Mouse (Mus musculus) megakaryocyte, embryonic 14.5 days (primary cell): ENCODE measurements around the gene Prkacb. TPM values are rescaled to one million over a fixed set of nuclear protein-coding genes. Genes with fewer than 3 reads are reported as not detected.
A peak's percentile ranks its signal among the peaks of the same experiment; 100 is the strongest.

Source experiments
- H3K27me3 ChIP-seq: replicated peaks from 2 replicates; pipeline ENCODE3; 2012; ENCODE audit warnings: inconsistent platforms
- H3K36me3 ChIP-seq: replicated peaks from 2 replicates; pipeline ENCODE3; 2012; ENCODE audit warnings: low read length, inconsistent platforms, mixed read lengths
- H3K4me1 ChIP-seq: 2 replicates; pipeline ENCODE4 v1.6.1; 2012; ENCODE audit warnings: inconsistent platforms
- H3K4me3 ChIP-seq: replicated peaks from 2 replicates; pipeline ENCODE3; 2012; ENCODE audit warnings: moderate library complexity, mild to moderate bottlenecking, inconsistent platforms
- H3K9me3 ChIP-seq: 2 replicates; pipeline ENCODE4 v1.6.1; 2012; ENCODE audit warnings: inconsistent platforms
- FLI1 ChIP-seq: IDR thresholded peaks from 2 replicates; pipeline ENCODE4 v1.6.1; 2012; ENCODE audit warnings: low read length, inconsistent platforms, mixed read lengths
- GATA1 ChIP-seq: IDR thresholded peaks from 3 replicates; pipeline ENCODE4 v1.6.1; 2012; ENCODE audit warnings: mixed read lengths, low read length, inconsistent platforms, borderline replicate concordance
- polyA plus RNA-seq: library from polyadenylated mRNA; stranded (reverse); fragments of >175 nt; gene quantifications from 2 replicates; pipeline ENCODE4 v1.2.3, GENCODE M21; 2012; ENCODE audit warnings: low replicate concordance; ENCODE audit not compliant: insufficient read depth

The Prkacb gene
- polyA plus RNA-seq, 1 experiment = 5.7 TPM

- Histone ChIP-seq H3K27me3 (peaks cover 2% of the 10 kb centered on the region), H3K4me3 (no peak overlapping the region), H3K36me3 (no peaks in the 10 kb centered on the region), H3K4me1 (no peaks in the 10 kb centered on the region), H3K9me3 (no peaks in the 10 kb centered on the region)
- TF ChIP-seq FLI1 (no peak), GATA1 (no peak)
Observed at GRCm38 (mm10) chr3:146842766-146843165, 30.0 kb upstream of the Prkacb start.

GRCm38 (mm10) chr3:146820718-146821117 is 7.9 kb upstream of the Prkacb start:
- H3K27me3 ChIP-seq = peaks cover 2% of the 10 kb centered on the region

GRCm38 (mm10) chr3:146813624-146814023 is 834 bp upstream of the Prkacb start:
- H3K4me3 ChIP-seq = peak overlapping the region; percentile 96
- H3K36me3 ChIP-seq = peaks cover 4% of the 10 kb centered on the region
- H3K4me1 ChIP-seq = peaks cover 36% of the 10 kb centered on the region
- H3K9me3 ChIP-seq = no peaks in the 10 kb centered on the region
- H3K27me3 ChIP-seq = no peaks in the 10 kb centered on the region
- TF ChIP-seq GATA1 (no peak), FLI1 (no peak)

More at GRCm38 (mm10) chr3:146820718-146821117, 7.9 kb upstream of the Prkacb start:
- Histone ChIP-seq H3K4me1 (no peaks in the 10 kb centered on the region), H3K4me3 (no peak overlapping the region), H3K9me3 (no peaks in the 10 kb centered on the region), H3K36me3 (no peaks in the 10 kb centered on the region)
- TF ChIP-seq FLI1 = no peak
- no peak for TF ChIP-seq GATA1

GRCm38 (mm10) chr3:146812041-146812878 is 530 bp downstream of the Prkacb start:
- peaks cover 39% of the 10 kb centered on the region for H3K4me1 ChIP-seq
- H3K9me3 ChIP-seq = no peaks in the 10 kb centered on the region
- H3K36me3 ChIP-seq = peaks cover 9% of the 10 kb centered on the region
- peak overlapping the region; percentile 96 for H3K4me3 ChIP-seq
- no peaks in the 10 kb centered on the region for H3K27me3 ChIP-seq
- no peak for TF ChIP-seq GATA1
- TF ChIP-seq FLI1 = no peak

- Histone ChIP-seq H3K9me3 (no peaks in the 10 kb centered on the region), H3K4me3 (no peak overlapping the region), H3K4me1 (peaks cover 27% of the 10 kb centered on the region), H3K27me3 (no peaks in the 10 kb centered on the region), H3K36me3 (peaks cover 17% of the 10 kb centered on the region)
- no peak for TF ChIP-seq FLI1
- TF ChIP-seq GATA1 = no peak
Observed at GRCm38 (mm10) chr3:146793554-146794257, 19.1 kb downstream of the Prkacb start.

GRCm38 (mm10) chr3:146792144-146792748 is 20.5 kb downstream of the Prkacb start:
- TF ChIP-seq FLI1 (no peak), GATA1 (no peak)
- no peaks in the 10 kb centered on the region for H3K9me3 ChIP-seq
- H3K27me3 ChIP-seq = no peaks in the 10 kb centered on the region
- peaks cover 27% of the 10 kb centered on the region for H3K4me1 ChIP-seq
- H3K36me3 ChIP-seq = peaks cover 15% of the 10 kb centered on the region
- no peak overlapping the region for H3K4me3 ChIP-seq

GRCm38 (mm10) chr3:146784233-146784632 is 28.6 kb downstream of the Prkacb start:
- H3K36me3 ChIP-seq = no peaks in the 10 kb centered on the region
- no peaks in the 10 kb centered on the region for H3K27me3 ChIP-seq
- H3K4me3 ChIP-seq = peak overlapping the region; percentile 74
- H3K9me3 ChIP-seq = no peaks in the 10 kb centered on the region
- TF ChIP-seq FLI1 (no peak), GATA1 (no peak)
- peaks cover 42% of the 10 kb centered on the region for H3K4me1 ChIP-seq

- no peaks in the 10 kb centered on the region for H3K9me3 ChIP-seq
- H3K4me1 ChIP-seq = peaks cover 47% of the 10 kb centered on the region
- no peaks in the 10 kb centered on the region for H3K36me3 ChIP-seq
- H3K4me3 ChIP-seq = no peak overlapping the region
- no peak for TF ChIP-seq FLI1
- no peak for TF ChIP-seq GATA1
- no peaks in the 10 kb centered on the region for H3K27me3 ChIP-seq
Observed at GRCm38 (mm10) chr3:146783645-146784225, 29.1 kb downstream of the Prkacb start.

GRCm38 (mm10) chr3:146782548-146782947 is 30.2 kb downstream of the Prkacb start:
- H3K4me1 ChIP-seq = peaks cover 59% of the 10 kb centered on the region
- TF ChIP-seq FLI1 = no peak
- TF ChIP-seq GATA1 = no peak
- H3K9me3 ChIP-seq = no peaks in the 10 kb centered on the region
- H3K4me3 ChIP-seq = peak overlapping the region; percentile 72
- no peaks in the 10 kb centered on the region for H3K27me3 ChIP-seq
- H3K36me3 ChIP-seq = no peaks in the 10 kb centered on the region

GRCm38 (mm10) chr3:146781131-146781530 is 31.7 kb downstream of the Prkacb start:
- TF ChIP-seq GATA1 = no peak
- TF ChIP-seq FLI1 = no peak
- H3K27me3 ChIP-seq = no peaks in the 10 kb centered on the region
- H3K36me3 ChIP-seq = no peaks in the 10 kb centered on the region
- H3K4me3 ChIP-seq = peak overlapping the region; percentile 92
- no peaks in the 10 kb centered on the region for H3K9me3 ChIP-seq
- peaks cover 73% of the 10 kb centered on the region for H3K4me1 ChIP-seq
